Mouse (Mus musculus) layer of hippocampus, adult 9-10 months (tissue): ENCODE data around the gene Snx32.
"Not testable (repeated sequence)": the region's sequence is repeated elsewhere in the genome, so short reads cannot be mapped to it uniquely, and the experiment has no call there.

ENCODE experiments used
- DNase-seq: peaks from one replicate; pipeline ENCODE4 v3.0.0; 2022; ENCODE audit warnings: low spot score

Gene Snx32

GRCm38 (mm10) chr19:5512091-5513004, 2.0 kb upstream of the Snx32 start:
- no peak for DNase-seq

DNA sequence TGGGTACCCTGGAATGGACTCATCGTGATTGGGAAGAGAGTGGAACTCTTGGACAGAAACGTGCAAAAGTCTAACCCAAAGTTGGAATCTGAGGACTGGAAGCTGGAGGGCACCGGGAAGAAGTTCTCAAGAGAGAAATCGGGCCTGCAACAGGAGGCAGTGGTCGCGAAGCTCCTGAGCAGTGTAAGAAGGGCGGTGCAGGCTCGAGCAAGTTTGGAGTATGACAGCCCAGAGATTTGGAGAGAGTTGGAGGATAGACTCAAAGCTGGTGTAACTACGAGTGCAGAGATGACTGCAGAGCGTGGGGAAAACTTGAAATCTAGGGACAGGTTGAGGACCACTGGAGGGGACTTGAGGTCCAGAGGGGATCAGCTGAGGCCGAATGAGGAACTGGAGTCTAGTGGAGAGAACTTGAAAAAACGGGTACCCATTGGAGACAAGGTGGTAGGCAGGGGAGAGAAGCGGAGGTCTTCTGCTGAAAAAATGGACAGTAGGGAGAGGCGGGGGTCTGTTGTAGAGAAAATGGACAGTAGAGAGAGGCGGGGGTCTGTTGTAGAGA, 815 bp upstream of the Snx32 start:
- DNase-seq, result no peak

GRCm38 (mm10) chr19:5503687-5504086, 6.7 kb downstream of the Snx32 start, which contains the start of gene 1700020D05Rik:
Gene 1700020D05Rik, minus strand, starts transcription at chr19:5503787.
- DNase-seq, result no peak

GRCm38 (mm10) chr19:5500330-5500875, 9.9 kb downstream of the Snx32 start:
- no peak for DNase-seq

DNA sequence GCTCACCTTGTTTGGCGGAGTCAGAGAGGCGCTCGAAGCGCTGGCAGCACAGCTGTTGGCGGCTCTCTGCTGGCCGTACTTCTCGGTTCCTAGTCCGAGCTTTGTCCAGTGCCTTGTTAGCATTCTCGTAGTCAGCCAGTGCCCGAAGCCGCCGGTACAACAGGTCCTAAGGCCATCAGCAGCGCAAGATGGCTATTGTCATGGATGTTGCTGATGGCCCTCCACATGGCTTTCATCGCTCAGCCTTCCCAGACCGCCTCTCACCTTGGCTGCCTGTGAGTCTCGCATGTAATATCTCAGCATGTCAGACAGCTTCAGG, 14.3 kb downstream of the Snx32 start:
- DNase-seq, result no peak

DNA sequence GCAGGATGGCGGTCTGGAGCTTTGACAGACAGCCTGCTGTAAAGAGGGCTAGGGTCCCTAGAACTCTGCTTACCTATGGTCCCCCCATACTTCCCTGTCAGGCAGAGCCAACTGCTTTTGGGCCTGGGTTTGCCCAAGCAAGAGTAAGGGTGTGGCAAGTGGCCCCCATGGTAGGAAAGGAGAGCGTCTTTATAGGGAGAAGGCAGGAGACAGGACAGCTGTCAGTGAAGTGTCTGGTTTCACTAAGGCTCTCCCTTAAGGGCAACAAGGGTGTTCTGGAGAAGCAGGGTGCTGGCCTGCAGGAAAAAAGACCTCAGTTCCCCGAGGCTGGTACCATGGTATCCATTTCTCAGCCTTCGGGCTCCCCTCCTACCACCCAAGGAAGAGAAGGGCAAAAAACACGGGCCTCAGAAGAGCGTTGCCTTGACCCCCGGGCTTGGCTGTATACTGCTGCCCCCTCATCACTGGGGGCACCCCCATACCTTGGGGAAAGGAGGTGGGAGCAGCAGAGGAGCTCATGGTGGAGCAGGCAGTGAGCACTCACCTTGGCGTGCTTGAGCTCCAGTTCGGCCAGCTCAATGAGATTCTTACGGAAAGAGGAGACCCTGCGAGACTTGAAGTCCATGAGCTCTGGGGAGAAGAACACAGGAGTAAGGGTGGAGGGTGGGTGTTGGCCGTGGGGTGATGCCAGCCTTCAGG, 14.8 kb downstream of the Snx32 start:
- DNase-seq, result no peak

DNA sequence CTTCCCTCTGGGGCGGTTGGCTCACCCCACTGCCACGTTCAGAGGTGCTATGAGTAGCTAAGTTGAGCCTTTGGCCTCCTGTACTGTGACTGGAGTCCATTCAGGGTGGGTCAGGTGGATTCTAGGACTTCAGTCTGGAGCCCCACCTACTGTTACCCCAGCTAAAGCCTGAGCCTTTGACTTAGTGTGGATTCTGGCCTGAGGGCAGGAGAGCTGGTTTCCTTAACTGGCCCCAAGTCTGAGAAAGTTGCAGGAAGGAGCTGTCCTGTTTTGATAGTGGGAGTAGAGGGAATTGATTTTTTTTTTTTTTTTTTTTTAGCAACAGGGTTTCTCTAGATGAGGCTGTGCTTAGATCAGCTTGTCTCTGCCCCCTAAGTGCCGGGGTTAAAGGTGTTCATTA, 16.0 kb downstream of the Snx32 start:
- no peak for DNase-seq

DNA sequence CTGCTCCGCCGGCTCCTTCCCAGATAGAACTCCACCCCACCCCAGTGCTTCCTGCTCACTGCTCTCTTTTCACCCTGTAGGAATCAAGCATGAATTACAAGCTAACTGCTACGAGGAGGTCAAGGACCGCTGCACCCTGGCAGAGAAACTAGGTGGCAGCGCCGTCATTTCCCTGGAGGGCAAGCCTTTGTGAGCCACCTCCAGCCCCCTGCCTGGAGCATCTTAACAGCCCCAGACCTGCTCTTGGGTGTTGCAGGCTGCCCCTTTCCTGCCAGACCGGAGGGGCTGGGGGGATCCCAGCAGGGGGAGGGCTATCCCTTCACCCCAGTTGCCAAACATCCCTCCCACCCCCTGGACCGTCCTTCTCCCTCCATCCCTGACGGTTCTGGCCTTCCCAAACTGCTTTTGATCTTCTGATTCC, 17.0 kb downstream of the Snx32 start:
- DNase-seq, result not testable (repeated sequence)

- no peak for DNase-seq
Observed at GRCm38 (mm10) chr19:5492641-5493040, 17.7 kb downstream of the Snx32 start.

GRCm38 (mm10) chr19:5490898-5491708, 19.2 kb downstream of the Snx32 start:
- DNase-seq, result peak; percentile 55

- DNase-seq, result peak; percentile 88
Observed at GRCm38 (mm10) chr19:5490313-5490897, 19.9 kb downstream of the Snx32 start, which contains the start of gene Cfl1. Gene Cfl1, plus strand, starts transcription at chr19:5490455.

DNA sequence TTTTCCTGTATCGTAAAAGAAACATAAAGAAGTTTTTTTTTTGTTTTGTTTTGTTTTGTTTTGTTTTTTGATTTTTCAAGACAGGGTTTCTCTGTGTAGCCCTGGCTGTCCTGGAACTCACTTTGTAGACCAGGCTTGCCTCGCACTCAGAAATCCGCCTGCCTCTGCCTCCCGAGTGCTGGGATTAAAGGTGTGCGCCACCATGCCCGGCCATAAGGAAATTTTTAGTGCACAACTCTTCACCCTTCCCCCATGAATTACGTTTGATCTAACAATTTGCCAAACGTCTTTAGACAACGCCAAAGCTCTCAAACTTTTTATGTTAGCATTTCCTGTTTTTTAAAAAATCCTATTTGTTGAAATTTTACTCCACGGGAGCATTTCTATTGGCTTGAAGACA, 20.6 kb downstream of the Snx32 start:
- DNase-seq, result not testable (repeated sequence)

DNA sequence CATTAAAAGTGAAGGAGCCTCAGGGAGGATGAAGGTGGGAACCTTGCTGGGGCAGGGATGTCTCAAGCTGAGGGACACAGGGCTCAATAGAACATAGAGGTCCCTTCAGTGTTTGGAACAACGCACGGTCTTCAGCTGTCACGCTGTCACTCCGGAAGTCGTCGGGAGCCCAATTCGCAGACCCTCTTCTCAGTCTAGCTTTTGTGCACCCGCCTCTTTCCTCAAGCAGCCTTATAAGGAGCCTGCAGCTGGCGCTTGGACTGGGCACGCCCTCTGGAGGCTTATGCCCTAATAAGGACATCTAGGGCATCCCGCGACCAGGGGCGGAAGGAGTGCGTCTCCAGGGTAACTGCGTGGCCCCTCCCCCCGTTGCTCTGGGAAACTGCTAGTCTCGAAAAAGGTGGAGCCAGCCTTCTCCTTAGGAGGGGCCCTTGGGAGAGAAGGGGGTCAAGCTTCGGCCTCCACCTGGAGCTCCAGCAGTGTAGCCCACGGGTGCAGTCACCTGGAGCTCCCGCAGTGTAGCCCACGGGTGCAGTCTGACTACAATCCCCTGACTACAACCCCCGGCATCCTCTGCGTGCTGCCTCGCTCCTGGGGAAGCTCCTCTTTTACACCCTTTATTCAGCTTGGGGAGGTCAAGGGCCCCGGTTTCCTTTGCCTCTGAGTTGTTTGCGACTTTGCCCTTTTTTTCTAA, 21.3 kb downstream of the Snx32 start:
- DNase-seq, result peak; percentile 93

GRCm38 (mm10) chr19:5487768-5488550, 22.4 kb downstream of the Snx32 start, which contains the start of gene Mus81:
Gene Mus81, minus strand, starts transcription at chr19:5488402.
- DNase-seq, result peak; percentile 91

DNA sequence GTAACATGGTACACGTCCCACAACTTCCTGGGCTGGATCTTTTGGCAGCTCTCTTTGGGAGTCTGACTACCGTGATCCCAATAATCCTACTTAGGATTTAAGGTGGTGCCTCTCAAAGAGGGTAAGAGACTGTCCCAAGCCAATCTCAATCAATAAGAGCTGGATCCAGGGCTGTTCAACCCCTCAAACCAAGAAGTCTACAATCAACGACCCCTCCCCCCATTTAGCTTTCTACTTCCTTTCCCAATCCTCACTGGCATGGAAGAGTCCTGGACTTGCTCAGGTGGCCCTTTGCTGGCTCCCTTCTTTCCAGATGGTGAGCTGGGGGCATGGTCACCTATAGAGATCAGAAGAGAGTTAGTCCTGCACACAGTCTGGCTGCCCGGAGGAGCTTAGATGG, 23.6 kb downstream of the Snx32 start:
- no peak for DNase-seq

- DNase-seq, result no peak
Observed at GRCm38 (mm10) chr19:5486286-5486685, 24.1 kb downstream of the Snx32 start.

DNA sequence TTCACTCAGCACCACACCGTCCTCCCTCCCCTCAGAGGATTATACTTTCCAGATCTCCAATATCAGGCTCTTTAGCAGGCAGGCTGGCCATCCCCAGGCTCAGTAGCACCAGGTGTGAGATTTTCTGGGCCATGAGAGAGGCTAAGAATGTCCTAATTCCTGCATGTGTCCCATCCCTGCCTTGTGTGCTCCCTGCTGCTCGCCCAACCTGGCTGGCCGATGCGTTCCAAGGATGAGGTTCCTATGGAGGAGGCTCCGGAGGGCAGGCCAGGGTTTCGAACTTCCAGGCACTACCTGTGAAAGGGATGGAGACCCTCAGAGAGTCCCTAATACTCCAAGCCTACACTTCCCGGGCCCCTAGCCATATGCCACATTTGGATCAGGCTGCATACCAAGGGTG, 24.5 kb downstream of the Snx32 start:
- DNase-seq, result no peak

- no peak for DNase-seq
Observed at GRCm38 (mm10) chr19:5485371-5485770, 25.0 kb downstream of the Snx32 start.

- no peak for DNase-seq
Observed at GRCm38 (mm10) chr19:5484496-5484895, 25.8 kb downstream of the Snx32 start.
